10 mouse cellular contexts compared by ENCODE assay signal in the genomic region with DNA sequence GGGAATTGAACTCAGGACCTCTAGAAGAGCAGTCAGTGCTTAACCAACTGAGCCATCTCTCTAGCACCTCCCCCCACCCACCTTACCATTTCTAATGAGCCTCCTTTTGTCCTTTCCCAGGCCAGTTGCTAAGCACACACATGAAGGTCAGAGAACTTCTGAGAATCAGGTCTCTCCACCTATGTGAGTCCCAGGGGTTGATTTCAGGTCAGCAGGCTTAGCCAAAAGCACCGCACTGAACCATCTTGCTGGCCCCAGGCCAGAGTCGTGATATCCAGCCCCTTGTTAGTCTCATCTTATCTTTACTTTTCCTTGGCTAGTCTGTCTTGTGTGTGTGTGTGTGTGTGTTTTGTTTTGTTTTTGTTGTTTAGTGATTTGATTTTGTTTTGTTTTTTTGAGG. TPM values are rescaled to one million over a fixed set of nuclear protein-coding genes. Genes with fewer than 3 reads are reported as not detected.
DNase-seq lines count a peak whose midpoint lies in the region; ATAC-seq and TF ChIP-seq lines count a peak whose summit lies in the region.
"Had no signal": no experiment of that assay in that cellular context is flagged by ENCODE, and none has a peak within 500 bp of the region (broad histone marks: within the 10 kb centered on the region; RNA-seq: fewer than 3 reads in every experiment).

No protein-coding gene starts in this region.

- H3K4me1 ChIP-seq in heart, postnatal 0 days (ENCODE audit: control insufficient read depth, insufficient read depth) = peaks cover 44% of the 10 kb centered on the region
- peaks cover 29% of the 10 kb centered on the region for H3K4me1 ChIP-seq in hindbrain, embryonic 12.5 days
- peaks cover 48% of the 10 kb centered on the region for H3K4me1 ChIP-seq in midbrain, embryonic 13.5 days (replicated peaks)

- intact Hi-C loops in heart, postnatal 36 days (cut with DNase I) = loop anchor here (5.0 kb wide), 1 partner anchor 202 kb away; no protein-coding TSS in a partner anchor

- DNase-seq in heart, postnatal 0 days (ENCODE audit: low spot score) = no peak
- DNase-seq in heart, postnatal 36 days = no peak
- peak; percentile 72 for DNase-seq in ZHBTc4 (ENCODE audit: low read depth, low spot score)
- DNase-seq in urinary bladder, postnatal 25 days (ENCODE audit: low spot score) = no peak
- no peak for DNase-seq in yolk sac, embryonic 10.5 days (ENCODE audit: low spot score)
- no peak for DNase-seq in Muller cell, postnatal 12 days (ENCODE audit: inconsistent ontology term)
- DNase-seq: heart, adult 18-20 months; right cerebral cortex, adult 18-20 months had no signal

- H3K27ac ChIP-seq in heart, postnatal 0 days (ENCODE audit: low read depth) = peak overlapping the region; percentile 89
- peak overlapping the region; percentile 99 for H3K27ac ChIP-seq in hindbrain, embryonic 12.5 days
- H3K27ac ChIP-seq in midbrain, embryonic 13.5 days = peak overlapping the region; percentile 96

- no peak for TF ChIP-seq EP300 in heart, postnatal 0 days (IDR thresholded peaks at IDR 0.05; ENCODE audit: low read depth)

- H3K36me3 ChIP-seq in heart, postnatal 0 days (replicated peaks; ENCODE audit: control insufficient read depth, insufficient read depth, low read length) = no peaks in the 10 kb centered on the region
- H3K36me3 ChIP-seq in hindbrain, embryonic 12.5 days = peaks cover 11% of the 10 kb centered on the region; the same call in 1 of the 2 replicates
- H3K36me3 ChIP-seq in midbrain, embryonic 13.5 days = peaks cover 11% of the 10 kb centered on the region

- no peak for TF ChIP-seq CTCF in heart, postnatal 0 days (IDR thresholded peaks at IDR 0.05; ENCODE audit: low read depth)

- no peak overlapping the region for H3K4me3 ChIP-seq in heart, postnatal 0 days (ENCODE audit: low read depth, low read length)
- H3K4me3 ChIP-seq in hindbrain, embryonic 12.5 days = no peak overlapping the region
- no peak overlapping the region for H3K4me3 ChIP-seq in midbrain, embryonic 13.5 days (replicated peaks)

- H3K27me3 ChIP-seq in heart, postnatal 0 days (ENCODE audit: control insufficient read depth, insufficient read depth, low read length) = no peaks in the 10 kb centered on the region
- H3K27me3 ChIP-seq in hindbrain, embryonic 12.5 days = no peaks in the 10 kb centered on the region
- no peaks in the 10 kb centered on the region for H3K27me3 ChIP-seq in midbrain, embryonic 13.5 days

- 11% methylated on average over 2 of the region's 2 CpGs for WGBS in heart, postnatal 0 days
- 60% methylated on average over 2 of the region's 2 CpGs for WGBS in hindbrain, embryonic 12.5 days
- WGBS in midbrain, embryonic 13.5 days = 38% methylated on average over 2 of the region's 2 CpGs

- ATAC-seq in heart, postnatal 0 days (ENCODE audit: insufficient read depth, low read depth) = no peak
- ATAC-seq in hindbrain, embryonic 12.5 days (ENCODE audit: low FRiP score) = no peak
- ATAC-seq in midbrain, embryonic 13.5 days = no peak

- H3K9me3 ChIP-seq in heart, postnatal 0 days (replicated peaks; ENCODE audit: control insufficient read depth, low read length) = no peaks in the 10 kb centered on the region
- no peaks in the 10 kb centered on the region for H3K9me3 ChIP-seq in hindbrain, embryonic 12.5 days (replicated peaks)
- H3K9me3 ChIP-seq in midbrain, embryonic 13.5 days = no peaks in the 10 kb centered on the region

- no peak overlapping the region for H3K4me2 ChIP-seq in heart, postnatal 0 days (ENCODE audit: low read depth, low read length)
- H3K4me2 ChIP-seq in hindbrain, embryonic 12.5 days (replicated peaks) = no peak overlapping the region
- H3K4me2 ChIP-seq in midbrain, embryonic 13.5 days (replicated peaks) = no peak overlapping the region

- H3K9ac ChIP-seq in heart, postnatal 0 days (replicated peaks; ENCODE audit: low read depth, low read length) = no peak overlapping the region
- no peak overlapping the region for H3K9ac ChIP-seq in hindbrain, embryonic 12.5 days
- no peak overlapping the region for H3K9ac ChIP-seq in midbrain, embryonic 13.5 days (replicated peaks)

RNA-seq across cellular contexts. Expression of gene Srebf2, which starts 1.6 kb away (rescaled TPM):
- 86.3 and 90.3 TPM in 2 replicates for total RNA-seq in heart, postnatal 0 days (2014; rRNA removed; ENCODE audit: low replicate concordance)
- polyA plus RNA-seq in heart, postnatal 0 days (2015; fragmentation: Nextera tagmentation; extraction: Ambion mirVana) = 58.0 and 68.3 TPM in 2 replicates
- total RNA-seq in heart, postnatal 36 days (2021) = 10 to 100 TPM; 17.4 to 19.5 TPM
- 230 and 244 TPM in 2 replicates for polyA plus RNA-seq in hindbrain, embryonic 12.5 days (2016; fragmentation: Nextera tagmentation; extraction: Ambion mirVana)
- polyA plus RNA-seq in midbrain, embryonic 13.5 days (2015; fragmentation: Nextera tagmentation; extraction: Ambion mirVana) = 225 and 230 TPM in 2 replicates

RNA-seq across cellular contexts. Expression of gene Ccdc134, which starts 17.7 kb away (rescaled TPM):
- total RNA-seq in heart, postnatal 0 days (2014; rRNA removed; ENCODE audit: low replicate concordance) = 4.9 and 6.9 TPM in 2 replicates
- 5.9 and 6.5 TPM in 2 replicates for polyA plus RNA-seq in heart, postnatal 0 days (2015; fragmentation: Nextera tagmentation; extraction: Ambion mirVana)
- total RNA-seq in heart, postnatal 36 days (2021) = 1 to 10 TPM; 3.4 to 5.6 TPM
- polyA plus RNA-seq in hindbrain, embryonic 12.5 days (2016; fragmentation: Nextera tagmentation; extraction: Ambion mirVana) = 17.0 and 17.1 TPM in 2 replicates
- polyA plus RNA-seq in midbrain, embryonic 13.5 days (2015; fragmentation: Nextera tagmentation; extraction: Ambion mirVana) = 12.0 and 14.0 TPM in 2 replicates
